Mouse (Mus musculus): ENCODE data around the gene Kazald1. TPM values are rescaled to one million over a fixed set of nuclear protein-coding genes. Genes with fewer than 3 reads are reported as not detected.

Gene Kazald1
- 0.67 and 1.2 TPM in 2 replicates for total RNA-seq (2014; rRNA removed)
- 1.1 and 1.2 TPM in 2 replicates for polyA plus RNA-seq (2012; rRNA removed)

- Histone ChIP-seq H3K79me2 (ENCODE audit: control insufficient read depth, insufficient read depth, low read length) (no peaks in the 10 kb centered on the region), H3K27ac (replicated peaks; ENCODE audit: insufficient read depth, low read depth, low read length) (peak within 1 kb of the TSS; percentile 88), H3K4me1 (ENCODE audit: control insufficient read depth, insufficient read depth, low read length) (peaks cover 8% of the 10 kb centered on the region), H3K36me3 (ENCODE audit: control insufficient read depth, insufficient read depth, low read length) (no peaks in the 10 kb centered on the region), H3K27me3 (ENCODE audit: control insufficient read depth, insufficient read depth, low read length) (peaks cover 1% of the 10 kb centered on the region; the same call in 1 of the 2 replicates), H3K9ac (ENCODE audit: low read depth, low read length) (peak within 1 kb of the TSS; percentile 90), H3K4me3 (ENCODE audit: insufficient read depth, low read depth, low read length) (peak within 1 kb of the TSS; percentile 80)
- peak; percentile 84 for DNase-seq (ENCODE audit: extremely low read depth, low read depth, low spot score)
- no peak for TF ChIP-seq CTCF (IDR thresholded peaks at IDR 0.05; ENCODE audit: low read depth, low read length)
- TF ChIP-seq POLR2A (IDR thresholded peaks at IDR 0.05; ENCODE audit: extremely low read depth, insufficient read depth, low read length), result peak; percentile 76
- WGBS, result under 1% methylated on average over 45 of the region's 45 CpGs
Observed at GRCm38 (mm10) chr19:45074580-45075322, at the start of gene Kazald1. Gene Kazald1 (plus strand): TSS chr19:45075241.

- no peaks in the 10 kb centered on the region for H3K27me3 ChIP-seq (ENCODE audit: control insufficient read depth, insufficient read depth, low read length)
- no peak for TF ChIP-seq CTCF (IDR thresholded peaks at IDR 0.05; ENCODE audit: low read depth, low read length)
- 0 out of 2 replicates have a peak, but pooled peaks cover 5% of the 10 kb centered on the region for H3K79me2 ChIP-seq (ENCODE audit: control insufficient read depth, insufficient read depth, low read length)
- no peak overlapping the region for H3K4me3 ChIP-seq (ENCODE audit: insufficient read depth, low read depth, low read length)
- no peaks in the 10 kb centered on the region; the same call in 1 of the 2 replicates for H3K4me1 ChIP-seq (ENCODE audit: control insufficient read depth, insufficient read depth, low read length)
- H3K9ac ChIP-seq (ENCODE audit: low read depth, low read length), result no peak overlapping the region
- no peak for DNase-seq (ENCODE audit: extremely low read depth, low read depth, low spot score)
- 97% methylated on average over 37 of the region's 37 CpGs for WGBS
- peaks cover 14% of the 10 kb centered on the region; the same call in 1 of the 2 replicates for H3K36me3 ChIP-seq (ENCODE audit: control insufficient read depth, insufficient read depth, low read length)
- no peak overlapping the region for H3K27ac ChIP-seq (replicated peaks; ENCODE audit: insufficient read depth, low read depth, low read length)
Observed at GRCm38 (mm10) chr19:45025937-45026568, 49.0 kb upstream of the Kazald1 start.

DNA sequence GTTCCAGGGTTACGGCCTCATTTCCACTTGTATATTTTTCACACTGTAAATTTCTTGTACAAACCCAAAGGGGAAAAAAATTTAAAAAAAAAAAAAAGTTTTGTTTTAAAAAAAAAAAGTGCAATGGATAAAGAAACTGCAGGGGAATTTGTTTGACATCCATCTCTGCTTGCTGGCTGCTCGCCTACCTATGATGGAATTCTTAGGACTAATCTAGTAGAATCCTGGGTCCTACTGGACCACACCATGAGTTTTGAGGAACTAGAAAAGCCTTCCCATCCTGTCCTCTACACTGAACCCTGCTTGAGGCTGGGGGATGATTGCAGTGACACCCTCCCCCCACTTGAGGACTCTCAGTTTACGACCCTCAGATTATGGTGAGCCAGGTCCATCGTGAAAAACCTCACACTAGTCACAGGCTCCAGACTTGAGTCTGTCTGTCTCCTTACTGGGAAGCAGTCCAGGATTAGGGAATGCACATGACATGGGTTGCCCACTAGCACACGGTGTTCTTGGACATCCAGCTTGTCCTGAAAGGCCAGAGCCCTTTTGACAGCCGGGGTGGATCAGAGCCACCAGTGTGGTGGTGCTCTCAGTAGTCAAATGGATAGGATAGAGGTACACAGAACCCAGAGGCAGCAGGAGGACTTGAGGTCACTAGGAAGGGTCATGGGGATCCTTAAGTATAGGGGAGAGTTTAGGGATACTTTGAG is 47.9 kb upstream of the Kazald1 start:
- Histone ChIP-seq H3K27me3 (ENCODE audit: control insufficient read depth, insufficient read depth, low read length) (no peaks in the 10 kb centered on the region), H3K79me2 (ENCODE audit: control insufficient read depth, insufficient read depth, low read length) (no peaks in the 10 kb centered on the region), H3K27ac (replicated peaks; ENCODE audit: insufficient read depth, low read depth, low read length) (no peak overlapping the region), H3K4me1 (ENCODE audit: control insufficient read depth, insufficient read depth, low read length) (no peaks in the 10 kb centered on the region; the same call in 1 of the 2 replicates), H3K36me3 (ENCODE audit: control insufficient read depth, insufficient read depth, low read length) (peaks cover 14% of the 10 kb centered on the region; the same call in 1 of the 2 replicates), H3K9ac (ENCODE audit: low read depth, low read length) (no peak overlapping the region), H3K4me3 (ENCODE audit: insufficient read depth, low read depth, low read length) (no peak overlapping the region)
- no peak for TF ChIP-seq CTCF (IDR thresholded peaks at IDR 0.05; ENCODE audit: low read depth, low read length)
- no peak for TF ChIP-seq POLR2A (IDR thresholded peaks at IDR 0.05; ENCODE audit: extremely low read depth, insufficient read depth, low read length)
- whole genome bisulfite sequencing, result 69% methylated on average over 6 of the region's 6 CpGs
- DNase-seq (ENCODE audit: extremely low read depth, low read depth, low spot score), result no peak

DNA sequence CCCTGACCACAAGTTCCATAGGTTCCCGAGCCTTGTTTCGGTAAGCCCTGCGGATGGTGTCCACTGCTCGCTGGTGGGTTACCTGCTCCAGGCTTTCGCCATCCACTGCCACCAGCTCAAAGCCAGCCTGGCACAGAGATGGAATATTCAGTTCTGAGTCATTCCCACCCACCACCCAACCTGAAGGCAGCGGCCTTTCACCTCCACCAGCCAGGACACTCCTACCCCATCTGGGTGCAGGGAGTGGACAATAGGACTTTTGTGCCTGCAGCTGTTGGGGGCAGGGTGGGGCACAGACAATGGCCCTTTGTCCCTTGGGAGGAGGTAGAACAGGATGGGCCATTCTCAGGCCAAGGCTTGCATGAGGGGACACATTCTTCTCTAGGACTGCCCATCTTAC is 47.2 kb upstream of the Kazald1 start:
- Histone ChIP-seq H3K9ac (ENCODE audit: low read depth, low read length) (no peak overlapping the region), H3K4me3 (ENCODE audit: insufficient read depth, low read depth, low read length) (no peak overlapping the region), H3K4me1 (ENCODE audit: control insufficient read depth, insufficient read depth, low read length) (no peaks in the 10 kb centered on the region; the same call in 1 of the 2 replicates), H3K27ac (replicated peaks; ENCODE audit: insufficient read depth, low read depth, low read length) (no peak overlapping the region), H3K27me3 (ENCODE audit: control insufficient read depth, insufficient read depth, low read length) (no peaks in the 10 kb centered on the region), H3K79me2 (ENCODE audit: control insufficient read depth, insufficient read depth, low read length) (no peaks in the 10 kb centered on the region), H3K36me3 (ENCODE audit: control insufficient read depth, insufficient read depth, low read length) (peaks cover 10% of the 10 kb centered on the region; the same call in 1 of the 2 replicates)
- no peak for DNase-seq (ENCODE audit: extremely low read depth, low read depth, low spot score)
- TF ChIP-seq POLR2A (IDR thresholded peaks at IDR 0.05; ENCODE audit: extremely low read depth, insufficient read depth, low read length), result no peak
- TF ChIP-seq CTCF (IDR thresholded peaks at IDR 0.05; ENCODE audit: low read depth, low read length), result no peak
- 93% methylated on average over 6 of the region's 6 CpGs for WGBS

DNA sequence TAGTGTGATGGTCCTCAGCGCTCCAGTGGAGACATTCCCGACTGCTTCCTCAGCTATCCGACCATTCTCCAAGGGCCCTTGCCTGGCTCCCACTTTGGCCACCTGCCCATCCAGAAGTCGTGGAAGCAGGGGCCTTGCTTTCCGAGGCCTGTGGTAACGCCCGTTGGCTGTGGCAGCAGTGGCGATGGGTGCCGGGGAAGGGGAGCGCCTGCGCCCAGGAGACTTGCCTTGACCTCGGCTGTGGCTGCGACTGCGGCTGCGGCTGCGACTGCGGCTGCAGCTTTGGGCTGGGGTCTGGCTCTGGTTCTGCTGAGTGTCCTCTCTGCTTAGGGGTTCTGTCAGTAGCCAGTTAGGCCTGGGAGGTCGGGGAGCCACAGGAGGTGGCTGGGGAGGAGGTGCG is 46.3 kb upstream of the Kazald1 start:
- no peaks in the 10 kb centered on the region; the same call in 1 of the 2 replicates for H3K4me1 ChIP-seq (ENCODE audit: control insufficient read depth, insufficient read depth, low read length)
- H3K27me3 ChIP-seq (ENCODE audit: control insufficient read depth, insufficient read depth, low read length), result no peaks in the 10 kb centered on the region
- no peak overlapping the region for H3K27ac ChIP-seq (replicated peaks; ENCODE audit: insufficient read depth, low read depth, low read length)
- peaks cover 10% of the 10 kb centered on the region; the same call in 1 of the 2 replicates for H3K36me3 ChIP-seq (ENCODE audit: control insufficient read depth, insufficient read depth, low read length)
- TF ChIP-seq CTCF (IDR thresholded peaks at IDR 0.05; ENCODE audit: low read depth, low read length) (no peak), POLR2A (IDR thresholded peaks at IDR 0.05; ENCODE audit: extremely low read depth, insufficient read depth, low read length) (no peak)
- H3K4me3 ChIP-seq (ENCODE audit: insufficient read depth, low read depth, low read length), result no peak overlapping the region
- no peak for DNase-seq (ENCODE audit: extremely low read depth, low read depth, low spot score)
- H3K9ac ChIP-seq (ENCODE audit: low read depth, low read length), result no peak overlapping the region
- H3K79me2 ChIP-seq (ENCODE audit: control insufficient read depth, insufficient read depth, low read length), result no peaks in the 10 kb centered on the region
- WGBS, result 76% methylated on average over 19 of the region's 19 CpGs

Data from liver, adult 2 months (tissue).